Mouse (Mus musculus) right cerebral cortex, postnatal 4 days (tissue): ENCODE data around the gene Man2a1.
A peak's percentile ranks its signal among the peaks of the same experiment; 100 is the strongest.

ENCODE experiments used
- DNase-seq: peaks from one replicate; pipeline ENCODE4 v3.0.0-alpha.2; 2022

The Man2a1 gene

DNA sequence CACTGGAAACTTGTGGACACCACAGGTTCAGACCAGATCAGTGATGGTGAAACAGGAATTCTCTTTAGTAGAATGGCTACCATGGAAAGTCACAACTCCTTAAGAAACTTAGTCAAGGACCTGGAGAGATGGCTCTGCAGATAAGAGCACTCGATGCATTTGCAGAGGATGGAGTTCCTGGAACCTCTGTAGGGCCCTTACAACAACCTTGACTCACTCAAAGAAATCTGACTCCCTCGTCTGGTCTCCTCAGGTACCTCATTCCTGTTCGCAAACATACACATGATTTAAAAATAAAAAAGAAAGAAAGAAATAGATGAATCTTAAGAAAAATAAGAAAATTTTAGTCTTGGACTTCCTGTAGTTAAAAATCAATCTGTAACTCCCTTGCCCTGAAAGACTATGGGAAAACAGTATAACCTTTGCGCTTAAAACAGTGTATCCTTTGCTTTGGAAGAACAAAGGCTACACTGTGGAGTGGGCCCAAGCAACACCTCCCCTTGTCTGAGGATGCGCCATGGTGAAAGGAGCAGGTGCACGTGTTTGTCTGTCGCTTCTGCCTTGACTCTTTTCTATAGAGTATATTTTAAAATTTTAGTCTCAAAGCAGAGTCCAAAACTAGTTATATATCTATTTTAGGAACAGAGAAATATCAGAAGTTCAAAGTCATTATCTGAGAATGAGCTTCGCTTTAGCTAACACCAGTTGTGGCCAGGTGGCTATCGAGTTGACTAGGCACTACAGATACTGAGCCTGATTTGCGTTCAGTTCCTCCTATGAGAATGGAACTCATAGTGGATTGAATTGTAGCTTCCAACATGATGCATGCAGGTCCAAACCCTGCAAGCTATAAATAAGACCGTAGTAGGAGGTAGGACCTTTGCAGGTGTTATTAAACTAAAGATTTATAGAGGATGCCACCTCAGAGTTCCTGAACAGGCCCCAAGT lies 163.9 kb downstream of the Man2a1 start:
- DNase-seq: no peak

DNA sequence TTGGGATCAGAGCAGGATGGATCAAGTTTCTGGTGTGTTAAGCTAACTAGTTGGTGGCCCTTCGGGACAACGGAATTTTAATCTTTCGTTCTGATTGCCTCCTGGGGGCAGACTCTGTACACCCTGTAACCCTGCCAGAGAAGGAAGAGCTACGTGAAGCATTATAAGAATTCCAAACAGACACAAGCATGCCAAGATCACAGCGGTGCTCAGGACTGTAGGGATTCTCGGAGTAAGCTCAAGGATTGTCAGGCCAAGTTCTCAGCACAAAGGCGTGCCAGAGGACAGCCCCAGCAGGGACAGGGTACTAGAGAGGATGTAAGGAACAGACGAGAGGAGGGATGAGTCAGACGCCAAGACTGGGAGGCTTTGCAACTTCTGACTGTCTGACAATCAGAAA lies 164.8 kb downstream of the Man2a1 start:
- no peak for DNase-seq

DNA sequence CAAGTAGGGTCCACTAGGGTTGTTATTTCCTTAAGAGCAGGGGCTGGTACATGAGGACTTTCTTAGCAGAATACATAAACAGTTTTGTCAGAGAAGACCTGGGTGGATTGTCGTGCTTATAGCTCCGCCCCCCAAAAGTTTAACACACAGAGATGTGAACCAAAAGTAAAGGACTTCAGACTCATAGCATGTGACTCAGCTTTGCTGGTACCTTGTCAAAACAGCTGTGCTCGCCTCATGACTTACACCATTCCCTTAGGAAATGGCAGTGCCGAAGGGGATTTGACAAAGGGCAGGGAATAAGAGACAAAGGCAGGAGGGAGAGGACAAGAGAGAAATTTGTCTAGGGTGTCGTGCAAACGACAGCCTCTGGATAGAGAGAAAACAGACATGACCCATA lies 166.0 kb downstream of the Man2a1 start:
- DNase-seq: no peak

DNA sequence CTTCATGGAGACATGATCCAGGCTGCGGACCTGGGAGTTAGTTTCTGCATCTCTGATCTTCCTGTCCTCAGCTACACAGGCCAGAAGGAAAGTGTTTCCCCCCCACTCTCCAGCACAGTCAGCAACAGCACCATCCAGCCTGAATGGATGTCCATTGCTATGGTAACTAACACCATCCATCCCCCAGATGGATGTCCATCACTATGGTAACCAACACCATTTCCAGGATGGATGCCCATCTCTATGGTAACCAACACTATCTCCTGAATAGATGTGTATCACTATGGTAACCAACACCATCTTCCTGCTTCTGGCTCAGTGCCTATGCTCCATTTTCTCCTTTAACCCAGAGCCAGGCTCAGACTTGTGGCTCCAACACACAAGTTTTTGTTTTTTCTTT lies 169.7 kb downstream of the Man2a1 start:
- DNase-seq: peak; percentile 38

DNA sequence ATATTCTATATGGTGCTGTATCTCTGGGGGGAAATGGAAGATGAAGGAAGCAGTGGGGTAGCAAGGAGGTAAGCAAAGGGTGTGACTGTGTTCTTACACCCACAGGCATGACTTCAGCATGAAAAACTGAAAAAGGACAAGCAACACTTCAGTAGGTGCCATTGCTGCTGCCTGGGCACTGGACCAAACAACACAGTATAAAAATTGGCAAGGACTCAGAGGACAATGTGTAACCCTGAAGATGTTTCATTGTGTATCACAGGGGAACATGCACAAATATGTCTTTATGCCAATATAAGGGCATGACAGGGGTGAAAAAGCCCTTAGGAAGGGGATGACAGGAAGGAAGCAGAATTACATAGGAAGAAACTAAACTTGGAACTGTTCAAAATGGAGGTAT lies 172.1 kb downstream of the Man2a1 start:
- no peak for DNase-seq

DNA sequence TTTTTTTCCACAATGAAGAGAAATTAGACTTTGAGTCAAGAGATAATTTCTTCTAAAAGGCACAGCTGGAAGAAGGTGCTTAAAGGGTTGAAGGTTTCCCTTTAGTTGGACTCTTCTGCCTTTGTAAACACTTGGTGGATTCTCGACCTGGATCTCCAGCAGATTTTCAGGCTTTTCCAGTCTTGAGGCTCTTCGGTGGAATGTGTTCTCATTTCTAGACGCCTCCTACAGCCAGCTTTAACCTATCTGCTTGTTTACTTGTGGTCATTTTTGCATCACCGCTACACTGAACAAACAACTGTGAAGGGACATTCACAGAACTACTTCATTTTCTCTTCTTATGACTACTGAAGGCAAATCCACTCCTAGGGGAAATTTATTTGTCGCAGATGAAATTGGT lies 173.7 kb downstream of the Man2a1 start:
- DNase-seq: no peak

DNA sequence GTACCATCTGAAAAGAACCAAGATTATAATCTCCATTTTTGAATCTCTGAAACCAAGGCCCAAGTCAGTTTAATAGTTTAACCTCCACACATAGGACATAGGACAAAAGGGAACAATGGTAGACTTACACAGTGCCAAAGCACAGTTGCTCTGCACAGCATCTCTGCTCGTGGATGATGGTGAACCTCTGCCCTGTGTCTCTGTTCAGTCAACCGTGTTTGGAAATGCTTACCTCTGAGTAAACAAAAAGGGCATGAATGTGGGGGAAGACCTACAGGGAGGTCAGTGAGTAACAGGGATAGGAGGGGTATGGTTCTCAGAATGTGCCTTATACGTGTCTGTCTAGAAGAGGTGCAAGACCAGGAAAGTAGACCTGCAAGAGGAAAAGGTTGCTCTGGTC lies 177.8 kb downstream of the Man2a1 start:
- DNase-seq: no peak

DNA sequence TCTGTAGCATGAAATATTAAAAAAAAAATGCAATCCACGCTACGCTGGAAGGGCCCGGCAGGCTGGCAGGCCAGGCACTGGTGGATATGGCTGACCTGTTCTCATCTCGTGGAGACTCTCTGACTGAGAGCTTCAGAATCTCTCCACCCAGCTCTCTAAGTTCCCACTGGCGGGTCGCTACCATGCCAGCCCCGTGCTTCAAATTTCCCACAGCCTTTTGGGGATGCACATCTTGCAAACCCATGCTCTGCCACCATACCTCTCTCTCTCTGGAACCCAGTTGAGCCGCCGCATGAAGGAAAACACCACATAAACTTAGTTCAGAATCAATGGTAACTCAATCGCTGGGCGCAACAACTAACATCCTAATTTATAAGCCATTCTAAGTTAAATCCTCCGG lies 178.2 kb downstream of the Man2a1 start:
- DNase-seq: no peak

DNA sequence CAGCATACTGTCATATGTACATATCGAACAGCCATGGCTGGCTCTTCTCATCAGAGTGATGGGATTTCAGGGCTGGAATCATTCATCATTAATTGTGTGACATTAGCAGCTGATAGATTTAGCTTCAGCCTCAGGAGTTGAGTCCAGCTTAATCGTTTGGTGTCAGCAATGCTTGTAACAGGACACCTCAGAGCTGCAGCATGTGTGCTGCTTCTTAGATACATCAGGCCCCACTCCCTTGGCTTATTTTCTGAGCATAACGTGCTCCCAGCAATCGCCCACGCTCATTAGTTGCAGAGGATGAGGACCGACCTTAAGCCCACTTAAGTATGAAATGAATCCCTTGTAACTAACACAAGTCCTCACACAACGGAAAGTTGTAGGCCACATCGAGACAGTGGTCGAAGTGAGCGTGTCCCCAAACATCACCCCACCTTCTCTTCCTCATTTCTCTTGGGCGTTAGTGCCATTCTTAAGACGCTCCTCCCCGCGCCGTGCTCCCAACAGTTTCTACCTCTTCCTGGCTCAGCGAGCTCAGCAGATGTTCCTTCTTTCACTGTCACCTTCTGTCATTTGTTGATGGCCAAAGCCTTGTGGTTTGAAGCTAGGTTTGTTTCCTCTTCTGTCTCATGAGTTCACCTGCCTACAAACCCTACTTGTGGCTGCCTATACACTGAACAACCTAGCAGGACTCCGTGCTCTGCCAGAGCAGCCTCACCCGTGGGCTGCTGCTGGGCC lies 180.4 kb downstream of the Man2a1 start:
- DNase-seq: no peak

DNA sequence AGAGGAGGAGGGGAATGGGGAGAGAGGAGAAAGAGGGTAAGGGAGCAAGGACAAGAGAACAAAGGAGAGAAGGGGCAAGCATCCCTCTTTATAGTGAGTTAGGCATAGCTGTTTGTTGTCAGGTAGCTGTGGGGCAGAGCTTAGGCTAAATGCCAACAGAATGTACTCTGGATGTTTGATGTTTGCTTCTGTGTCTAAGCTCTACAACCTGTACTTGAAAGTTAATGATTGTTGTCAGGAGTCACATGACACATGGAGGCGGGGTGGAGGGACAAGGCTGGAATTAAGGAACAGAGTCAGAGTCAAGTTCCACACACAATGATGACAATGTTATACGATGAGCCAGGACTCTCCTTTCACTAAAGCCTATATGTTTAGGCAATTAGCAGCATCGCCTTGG lies 181.8 kb downstream of the Man2a1 start:
- DNase-seq: no peak

DNA sequence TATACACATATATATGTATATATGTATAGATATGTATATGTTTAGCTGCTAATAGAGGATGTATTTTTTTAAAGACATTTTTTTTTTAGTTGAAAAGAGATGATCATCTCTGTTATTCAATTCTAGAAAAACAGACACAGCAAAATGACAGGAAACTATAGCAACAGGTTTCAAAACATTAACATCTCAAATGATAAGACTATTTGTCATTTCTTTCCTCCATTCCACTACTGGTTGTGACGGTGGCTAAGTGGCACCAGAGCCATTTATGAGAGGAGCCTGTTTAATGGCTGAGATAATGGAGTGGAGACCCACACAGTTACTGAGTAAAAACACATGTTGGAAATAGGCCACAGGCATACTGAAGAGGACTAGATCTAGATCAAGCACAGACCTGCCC lies 185.4 kb downstream of the Man2a1 start:
- no peak for DNase-seq

DNA sequence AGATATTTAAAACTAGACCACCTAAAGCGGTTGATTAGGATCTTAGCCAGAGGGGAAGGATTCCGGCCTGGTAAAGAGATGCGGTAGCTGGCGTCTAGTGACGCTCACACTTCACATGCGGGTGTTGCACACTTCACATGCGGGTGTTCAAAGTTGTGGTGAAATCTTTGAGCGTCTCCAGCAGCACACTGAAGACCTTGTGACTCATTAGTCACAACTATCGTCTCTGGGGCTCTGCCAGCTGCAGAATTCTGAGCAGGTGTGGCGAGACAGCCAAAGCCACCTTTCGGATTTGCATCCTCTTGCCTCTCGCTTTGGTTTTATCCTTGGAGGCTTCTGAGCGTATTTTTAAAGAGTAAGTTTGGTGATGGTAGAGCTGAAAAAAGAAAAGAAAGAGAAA lies 187.8 kb downstream of the Man2a1 start:
- no peak for DNase-seq

DNA sequence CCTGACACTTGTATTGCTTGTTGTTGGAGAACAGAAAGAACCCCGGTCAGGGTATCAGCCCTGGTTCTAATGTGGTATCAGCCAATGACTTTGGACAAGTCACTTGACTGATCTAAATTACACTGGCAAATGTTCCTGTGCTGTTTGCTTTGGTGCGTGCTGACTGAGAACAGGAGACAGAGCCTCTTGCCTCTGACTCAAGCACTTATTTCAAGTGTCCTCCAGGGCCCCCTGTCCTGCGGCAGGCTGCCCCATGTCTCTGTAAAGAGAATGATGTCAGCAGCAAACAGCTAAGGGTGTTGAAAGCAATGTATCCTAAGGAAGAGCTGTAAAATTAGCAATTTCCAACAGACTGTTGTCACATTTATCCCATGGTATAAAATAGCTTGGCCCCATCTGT lies 188.6 kb downstream of the Man2a1 start:
- no peak for DNase-seq

DNA sequence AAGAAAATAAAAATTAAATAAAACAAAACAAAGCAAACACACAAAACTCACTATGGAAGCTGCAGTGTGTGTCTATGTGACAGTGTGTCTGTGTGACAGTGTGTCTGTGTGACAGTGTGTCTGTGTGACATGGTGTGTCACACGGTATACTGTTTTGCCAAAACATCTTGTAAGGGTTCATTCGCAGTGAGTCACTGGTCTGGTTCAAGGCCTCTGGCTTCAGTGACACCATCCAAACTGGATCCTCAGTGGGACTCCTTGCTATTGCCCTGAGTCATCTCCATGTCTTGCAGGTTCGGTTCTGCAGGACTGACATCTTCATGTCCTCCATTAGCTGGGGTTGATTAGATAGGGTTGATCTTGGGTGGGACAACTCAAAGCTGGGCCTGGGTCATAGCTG lies 191.5 kb downstream of the Man2a1 start:
- no peak for DNase-seq

DNA sequence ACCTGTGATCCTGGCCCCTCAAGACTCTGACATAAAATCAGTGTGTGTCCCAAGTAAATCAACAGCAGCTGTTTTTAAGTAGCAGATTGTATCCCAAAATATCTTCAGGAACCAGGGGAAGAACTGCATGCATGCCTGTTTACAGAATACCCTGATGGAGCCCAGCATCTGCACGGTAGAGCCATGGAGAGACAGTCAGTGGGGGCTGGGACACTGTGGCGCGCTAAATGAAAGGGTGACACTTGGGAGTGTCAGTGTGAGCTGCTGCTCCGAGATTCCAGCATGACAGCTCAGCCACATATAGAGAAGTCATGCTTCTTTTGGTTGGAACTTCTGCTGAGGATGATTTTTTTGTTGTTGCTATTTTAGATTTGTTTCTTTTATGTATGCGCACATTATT lies 192.1 kb downstream of the Man2a1 start:
- DNase-seq: no peak

DNA sequence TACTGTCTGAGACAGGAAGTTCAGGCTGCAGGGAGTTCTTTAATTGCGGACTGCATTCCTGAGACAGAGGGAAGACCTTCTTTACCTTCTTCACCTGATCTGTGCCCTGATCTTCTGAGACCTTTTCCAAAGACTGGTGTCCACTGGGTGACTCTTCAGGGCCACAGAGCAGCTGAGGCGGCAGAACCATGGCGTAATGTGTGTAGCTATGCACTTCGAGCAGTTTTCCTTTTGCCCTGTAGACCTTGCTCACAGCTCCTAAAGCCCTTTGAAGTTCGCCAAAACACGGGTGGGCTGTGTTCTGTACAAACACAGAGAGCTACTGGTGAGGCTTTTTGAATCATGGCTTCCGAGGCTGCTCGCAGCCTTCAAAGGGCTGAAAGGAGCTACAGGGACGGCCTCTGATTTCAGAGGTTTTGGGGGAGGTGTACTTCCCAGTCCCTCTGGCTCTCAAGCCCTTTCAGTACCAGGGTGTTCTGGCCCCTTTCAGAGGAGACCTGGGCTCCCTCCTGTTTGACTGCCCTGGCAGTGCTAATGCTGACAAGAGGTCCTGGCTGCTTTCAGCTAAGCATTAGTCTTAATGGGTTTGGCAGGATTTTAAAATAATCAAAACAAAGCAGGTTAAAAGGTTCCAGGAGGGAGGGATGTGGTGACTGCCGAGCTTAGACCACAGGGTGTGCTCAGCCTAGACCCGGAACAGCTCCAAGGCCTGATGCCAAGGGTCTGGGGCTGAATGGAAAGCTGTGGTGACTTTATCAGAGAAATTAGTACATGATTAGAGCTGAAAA lies 201.8 kb downstream of the Man2a1 start:
- DNase-seq: no peak

DNA sequence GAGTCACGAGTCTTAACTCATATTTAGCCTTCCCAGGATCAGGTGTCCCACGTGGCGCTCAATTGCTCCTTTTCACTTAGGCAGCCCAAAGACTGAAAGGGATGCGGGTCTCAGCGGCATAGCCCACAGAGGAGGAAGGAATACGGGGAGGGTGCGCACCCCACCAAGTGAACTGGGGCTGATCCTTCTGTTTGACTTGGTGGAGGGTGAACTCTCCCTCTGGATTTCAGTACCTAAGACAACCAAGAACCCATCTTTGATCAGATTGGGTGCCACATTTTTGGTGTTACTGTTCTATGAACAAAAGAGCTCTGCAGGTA lies 202.4 kb downstream of the Man2a1 start:
- no peak for DNase-seq
